Comparison of ENCODE assay signal across 17 mouse cellular contexts in the genomic region with DNA sequence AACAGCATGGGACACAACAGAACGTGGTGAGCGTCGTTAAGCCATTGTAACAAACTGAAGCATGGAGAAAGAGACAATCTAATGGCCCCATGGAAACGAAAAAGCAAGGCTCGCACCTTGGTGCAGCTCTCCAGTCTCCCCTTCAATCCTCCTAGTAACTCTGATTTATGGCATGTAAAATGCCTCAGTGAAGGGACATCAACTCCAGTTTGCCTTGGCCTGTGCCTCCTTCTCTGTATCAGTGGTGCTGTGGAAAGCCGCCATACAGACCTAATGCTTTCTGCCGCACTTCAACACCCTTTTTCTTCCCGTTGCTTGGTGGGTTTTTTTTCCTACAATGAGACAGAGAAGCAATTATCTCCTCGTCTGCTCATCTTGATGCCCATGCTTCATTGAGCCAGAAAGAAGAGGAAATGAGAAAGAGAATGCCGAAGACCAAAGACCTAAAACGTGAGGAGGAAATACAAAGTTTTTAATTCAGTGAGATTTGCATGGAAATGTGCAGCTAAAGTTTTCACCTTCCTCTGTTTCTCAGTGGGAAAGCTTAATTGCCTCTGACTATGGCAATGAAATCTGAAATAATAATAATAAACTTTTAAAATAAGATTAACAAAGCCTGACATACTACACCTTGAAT.
"Had no signal": no experiment of that assay in that cellular context is flagged by ENCODE, and none has a peak within 500 bp of the region (broad histone marks: within the 10 kb centered on the region; RNA-seq: fewer than 3 reads in every experiment).

No protein-coding gene starts in this region.

- DNase-seq: kidney, adult 11 months; kidney, postnatal 14 days; layer of hippocampus, adult 9-11 months; liver, embryonic 13.5 days; lung, adult 2 months; lung, postnatal 14 days; lung, postnatal 4 days; midbrain, embryonic 14.5 days; retina, postnatal 1 day; right cerebral cortex, postnatal 25 days; spleen, adult 18-20 months; thymus, postnatal 25 days had no signal

- H3K4me1 ChIP-seq: intestine, embryonic 15.5 days; liver, embryonic 13.5 days; stomach, embryonic 15.5 days had no signal

- H3K27me3 ChIP-seq: intestine, embryonic 15.5 days; liver, embryonic 13.5 days; stomach, embryonic 15.5 days had no signal

- H3K4me3 ChIP-seq: intestine, embryonic 15.5 days; layer of hippocampus, adult 2 months; liver, embryonic 13.5 days; myocyte; stomach, embryonic 15.5 days had no signal

- H3K4me2 ChIP-seq: intestine, embryonic 15.5 days; liver, embryonic 13.5 days; midbrain, embryonic 11.5 days; stomach, embryonic 15.5 days had no signal

- H3K9me3 ChIP-seq: intestine, embryonic 15.5 days; liver, embryonic 13.5 days; stomach, embryonic 15.5 days had no signal

- H3K36me3 ChIP-seq: intestine, embryonic 15.5 days; liver, embryonic 13.5 days; stomach, embryonic 15.5 days had no signal

- ATAC-seq: intestine, embryonic 15.5 days had no signal

- H3K27ac ChIP-seq: intestine, embryonic 15.5 days; layer of hippocampus, adult 2 months; liver, embryonic 13.5 days; stomach, embryonic 15.5 days had no signal

- H3K9ac ChIP-seq: intestine, embryonic 15.5 days; liver, embryonic 13.5 days; stomach, embryonic 15.5 days had no signal
